Comparison of ENCODE assay signal across 17 mouse cellular contexts in genomic region chr6:86096733-86097132, GRCm38 (mm10).
"Had no signal": no experiment of that assay in that cellular context is flagged by ENCODE, and none has a peak within 500 bp of the region (broad histone marks: within the 10 kb centered on the region; RNA-seq: fewer than 3 reads in every experiment).

No protein-coding gene starts in this region.

- H3K27ac ChIP-seq: kidney, embryonic 15.5 days; limb, embryonic 15.5 days; liver, embryonic 12.5 days; macrophage; midbrain, embryonic 15.5 days; neural tube, embryonic 12.5 days had no signal

- DNase-seq: kidney, postnatal 14 days; layer of hippocampus, postnatal 36 days; left cerebral cortex, postnatal 4 days; lung, embryonic 14.5 days; lung, postnatal 14 days; retina, postnatal 1 day; right cerebral cortex, postnatal 4 days; spleen, adult 18-20 months; thymus, adult 18-20 months; thymus, postnatal 14 days had no signal

- H3K4me1 ChIP-seq: kidney, embryonic 15.5 days had no signal

- H3K4me3 ChIP-seq: kidney, embryonic 15.5 days; limb, embryonic 15.5 days; liver, embryonic 12.5 days; megakaryocyte, embryonic 14.5 days; midbrain, embryonic 15.5 days; neural tube, embryonic 12.5 days had no signal

- ATAC-seq: liver, embryonic 12.5 days; midbrain, embryonic 15.5 days had no signal
